Mouse (Mus musculus): Measurements from ENCODE around the gene St6galnac1.

St6galnac1 gene

DNA sequence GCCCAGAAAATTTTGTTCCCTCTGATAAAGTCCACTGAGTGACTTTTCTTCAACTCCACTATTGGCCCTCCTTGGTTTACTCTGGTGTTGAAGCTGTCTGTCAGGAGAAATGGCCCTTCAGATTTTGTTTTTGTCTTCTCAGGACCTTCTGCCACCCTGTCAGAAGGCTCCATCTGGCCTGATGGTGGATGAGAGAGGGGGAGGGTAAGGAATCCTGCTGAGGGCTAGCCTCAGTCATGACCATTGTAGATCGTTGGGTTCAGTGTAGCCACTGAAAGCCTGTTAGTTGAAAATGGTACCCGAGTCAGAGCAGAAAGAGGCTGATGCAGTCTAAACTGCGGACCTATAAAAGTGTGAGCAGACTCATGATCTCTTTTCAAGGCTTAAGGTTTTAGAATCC lies 49.2 kb downstream of the St6galnac1 start:
- no peak for DNase-seq (ENCODE audit: low read depth, low spot score)

DNA sequence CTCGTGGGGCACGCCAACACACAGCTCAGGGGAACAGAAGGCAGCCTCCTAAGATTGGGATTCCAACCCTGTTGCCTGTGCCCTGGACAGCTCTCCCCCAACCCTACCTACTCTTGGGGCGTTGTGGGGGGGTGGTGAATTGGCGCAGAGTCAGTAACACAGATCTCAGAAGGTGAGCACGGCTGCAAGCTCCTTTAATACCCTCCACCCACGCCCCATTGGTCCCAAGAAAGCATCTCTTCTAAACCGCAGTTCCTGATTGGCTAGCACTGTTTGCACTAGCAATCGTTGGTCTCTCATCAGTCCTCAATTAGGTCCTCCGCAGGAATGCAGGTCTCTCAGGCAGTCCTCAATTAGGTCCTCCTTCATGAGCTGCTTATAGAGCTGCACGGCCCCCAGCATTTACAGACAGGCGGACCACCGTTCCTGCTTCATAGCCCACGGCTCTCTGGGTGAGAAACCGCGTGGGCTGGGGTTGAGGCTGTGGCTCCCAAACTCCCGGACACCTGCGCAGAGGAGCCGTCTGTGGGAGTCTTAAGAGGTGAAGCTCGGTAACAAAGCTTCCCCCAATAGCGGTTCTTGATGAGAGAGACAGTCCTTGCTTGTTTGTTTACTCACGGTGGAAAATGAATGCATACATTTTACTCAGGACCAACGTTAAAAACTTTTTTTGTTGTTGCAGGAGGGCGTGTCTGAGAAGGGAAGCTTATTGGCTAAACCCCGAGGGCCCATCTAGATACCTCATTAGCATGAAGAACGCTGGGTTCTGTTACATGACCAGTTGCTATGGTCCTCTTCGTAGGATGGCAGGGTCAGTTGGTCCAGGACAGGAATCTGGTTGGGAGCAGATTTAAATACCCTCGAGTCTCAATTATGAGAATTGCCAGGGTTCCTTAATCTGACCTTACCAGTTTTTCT lies 50.0 kb downstream of the St6galnac1 start:
- DNase-seq (ENCODE audit: low read depth, low spot score) = no peak

DNA sequence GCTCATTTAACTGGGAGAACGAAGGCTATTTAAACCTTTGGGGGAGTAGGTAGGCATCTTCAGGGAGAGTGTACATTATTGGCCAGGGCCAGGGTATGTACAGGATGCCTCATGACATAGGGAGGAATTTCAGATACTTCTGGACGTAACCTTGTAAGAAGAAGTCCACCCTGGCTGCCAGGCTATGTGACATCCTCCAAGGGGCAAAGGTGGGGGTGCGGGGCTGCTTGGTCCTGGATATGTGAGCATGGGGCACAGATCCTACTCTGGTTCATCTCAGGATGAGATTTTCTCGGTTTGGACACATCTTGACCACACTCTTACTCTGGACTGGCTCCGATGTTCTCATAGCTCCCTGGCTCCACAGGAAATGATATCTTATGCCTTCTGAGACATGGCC lies 52.2 kb downstream of the St6galnac1 start:
- DNase-seq (ENCODE audit: low read depth, low spot score) = no peak

DNA sequence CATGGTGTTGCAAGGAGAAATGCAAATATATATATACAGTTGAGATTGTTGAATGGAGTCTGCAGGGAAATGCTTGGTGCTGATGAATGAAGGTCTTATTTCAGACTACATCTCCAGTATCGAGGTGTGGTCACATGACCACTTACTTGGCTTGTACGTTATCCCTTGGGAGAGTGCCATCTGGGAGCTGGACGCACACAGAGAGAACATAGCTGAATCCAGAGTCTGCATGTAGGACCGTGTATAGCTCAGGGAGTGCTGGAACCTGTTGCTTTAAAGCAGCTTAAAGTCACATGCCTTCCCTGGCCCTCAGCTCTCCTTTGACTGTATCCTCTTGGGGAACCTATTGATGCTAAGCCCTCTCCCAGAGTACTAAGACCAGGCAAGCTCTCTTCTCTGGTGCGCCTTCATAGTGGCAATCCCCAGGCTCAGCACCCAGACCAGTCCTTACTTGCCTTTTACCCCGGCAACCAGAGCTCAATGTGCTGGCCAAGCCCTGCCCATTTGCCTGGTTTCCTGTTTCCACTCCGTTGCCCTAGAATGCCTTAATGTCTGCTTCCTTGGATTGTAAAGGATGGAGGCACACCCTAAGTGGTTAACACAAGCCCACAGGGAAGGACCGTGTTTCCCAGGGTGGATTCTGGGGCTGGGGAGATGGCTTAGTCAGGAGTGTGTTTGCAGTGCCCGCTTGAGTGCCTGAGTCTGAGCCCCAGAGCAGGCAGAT lies 53.6 kb downstream of the St6galnac1 start:
- peak; percentile 11 for DNase-seq (ENCODE audit: low read depth, low spot score)

DNA sequence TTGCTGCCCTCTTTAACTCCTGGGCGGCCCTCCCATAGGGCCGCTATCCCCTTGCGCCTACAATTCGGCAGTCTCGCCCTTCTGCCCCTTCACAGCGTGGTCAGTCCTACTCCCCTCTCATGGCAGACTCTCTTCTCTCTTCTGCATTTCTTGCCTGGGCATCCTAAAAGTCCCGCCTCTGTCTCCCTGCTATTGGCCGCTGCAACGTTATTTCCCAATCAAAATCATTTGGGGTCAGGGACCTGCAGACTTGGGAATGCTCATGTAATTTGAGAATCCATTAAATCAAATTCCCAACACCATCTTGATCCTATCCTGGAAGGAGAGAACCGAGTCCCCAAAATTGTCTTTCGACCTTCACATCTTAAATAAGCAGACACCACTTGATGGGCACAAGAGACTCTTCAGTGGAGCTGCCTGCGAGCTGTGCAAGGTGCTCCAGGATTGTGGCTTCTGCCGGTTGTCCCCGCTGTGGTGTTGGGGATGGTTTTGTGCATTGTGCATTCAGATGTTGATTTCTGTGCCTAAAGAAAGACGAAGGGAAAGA lies 54.9 kb downstream of the St6galnac1 start:
- no peak for DNase-seq (ENCODE audit: low read depth, low spot score)
